Mouse (Mus musculus): ENCODE results near the gene Hint1.

DNA sequence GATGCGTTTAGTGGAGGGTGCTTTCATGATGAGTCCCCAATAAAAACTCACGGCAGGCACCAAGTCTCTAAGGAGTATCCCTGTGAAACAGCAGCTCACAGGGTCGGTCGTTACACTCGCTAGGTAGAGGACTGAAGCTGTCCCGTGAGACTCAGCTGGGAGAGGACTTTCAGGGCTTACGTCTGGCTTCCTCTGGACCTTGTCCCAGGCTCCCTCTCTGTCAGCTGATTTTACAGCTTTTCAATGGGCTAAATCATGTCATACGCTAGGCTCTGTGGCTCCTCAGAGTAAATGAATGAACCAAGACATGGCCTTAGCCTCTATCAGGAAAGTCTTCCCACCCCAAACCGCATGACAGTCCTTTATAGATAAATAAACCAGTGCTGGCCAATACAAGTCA, 28.4 kb downstream of the Hint1 start:
- no peak for TF ChIP-seq USF1 (IDR thresholded peaks at IDR 0.05; ENCODE audit: low read depth)
- TF ChIP-seq CTCF (IDR thresholded peaks at IDR 0.05; ENCODE audit: control insufficient read depth, insufficient read depth, insufficient read length) = no peak
- no peak for TF ChIP-seq MYOG (IDR thresholded peaks at IDR 0.05; ENCODE audit: control insufficient read depth, extremely low read depth, insufficient read length)
- no peak for TF ChIP-seq CEBPB (IDR thresholded peaks at IDR 0.05; ENCODE audit: low read depth)
- no peak for TF ChIP-seq MYOD1 (IDR thresholded peaks at IDR 0.05; ENCODE audit: control insufficient read depth, insufficient read length, low read depth)

Measured in C2C12 (cell line).